Mouse (Mus musculus) kidney, adult 2 months (tissue): ENCODE results near the gene Cntrl. TPM values are rescaled to one million over a fixed set of nuclear protein-coding genes. Genes with fewer than 3 reads are reported as not detected.

Experiments
- DNase-seq: peaks from one replicate; pipeline ENCODE4 v3.0.0; 2021
- H3K27ac ChIP-seq: fragments of 200-500 bp; 2 replicates; pipeline ENCODE4 v1.5.1; 2012; ENCODE audit warnings: low read depth, low read length, control low read depth, inconsistent platforms; ENCODE audit not compliant: insufficient read depth
- H3K27me3 ChIP-seq: fragments of 200-500 bp; replicated peaks from 2 replicates; pipeline ENCODE4 v1.6.1; 2012; ENCODE audit warnings: mild to moderate bottlenecking, moderate library complexity, low read length, inconsistent platforms; ENCODE audit not compliant: control insufficient read depth, insufficient read depth
- H3K36me3 ChIP-seq: fragments of 200-500 bp; 2 replicates; pipeline ENCODE4 v1.6.1; 2012; ENCODE audit warnings: mild to moderate bottlenecking, moderate library complexity, low read length, inconsistent platforms; ENCODE audit not compliant: control insufficient read depth, insufficient read depth
- H3K4me1 ChIP-seq: fragments of 200-500 bp; 2 replicates; pipeline ENCODE4 v1.6.1; 2011; ENCODE audit warnings: low read length; ENCODE audit not compliant: control insufficient read depth, insufficient read depth
- H3K4me3 ChIP-seq: fragments of 200-500 bp; 2 replicates; pipeline ENCODE4 v1.5.1; 2011; ENCODE audit warnings: mild to moderate bottlenecking, low read depth, low read length, control low read depth; ENCODE audit not compliant: insufficient read depth
- CTCF ChIP-seq: fragments of 200-500 bp; conservative IDR thresholded peaks from 2 replicates; pipeline ENCODE4 v1.5.1; 2011; ENCODE audit warnings: low read depth, mild to moderate bottlenecking, control low read depth, low read length, moderate library complexity, mixed read lengths; ENCODE audit not compliant: insufficient read depth, insufficient read length
- POLR2A ChIP-seq: fragments of 200-500 bp; IDR thresholded peaks from one replicate; pipeline ENCODE4 v1.6.1; 2011; ENCODE audit warnings: low read depth, low read length, control low read depth
- WGBS: fragments of 180-500 bp; shearing (Covaris S2); methylation state at CpG from one replicate; pipeline ENCODE4 v1.1.7; 2018; 5-methylcytosine and 5-hydroxymethylcytosine counted together
- polyA plus RNA-seq: library from polyadenylated mRNA; depleted of rRNA; stranded (reverse); fragments of >200 nt; gene quantifications from 2 replicates; pipeline ENCODE4 v1.2.3, GENCODE M21; 2012

Cntrl gene
- polyA plus RNA-seq, 1 experiment: 7.2 TPM

- H3K27ac ChIP-seq: no peak overlapping the region
- DNase-seq: no peak
- TF ChIP-seq CTCF (no peak), POLR2A (no peak)
Observed at GRCm38 (mm10) chr2:35102777-35103176, 6.5 kb upstream of the Cntrl start.

GRCm38 (mm10) chr2:35103558-35103957 lies 5.7 kb upstream of the Cntrl start:
- no peak for DNase-seq
- H3K4me1 ChIP-seq: 0 out of 2 replicates have a peak, but pooled peaks cover 2% of the 10 kb centered on the region
- WGBS: 61% methylated on average over 5 of the region's 5 CpGs
- H3K4me3 ChIP-seq: no peak overlapping the region
- no peaks in the 10 kb centered on the region for H3K36me3 ChIP-seq
- TF ChIP-seq POLR2A: no peak
- TF ChIP-seq CTCF: no peak
- H3K27me3 ChIP-seq: no peaks in the 10 kb centered on the region
- no peak overlapping the region for H3K27ac ChIP-seq

More at GRCm38 (mm10) chr2:35102777-35103176, 6.5 kb upstream of the Cntrl start:
- no peaks in the 10 kb centered on the region for H3K36me3 ChIP-seq
- no peak overlapping the region for H3K4me3 ChIP-seq
- H3K27me3 ChIP-seq: no peaks in the 10 kb centered on the region
- H3K4me1 ChIP-seq: 0 out of 2 replicates have a peak, but pooled peaks cover 2% of the 10 kb centered on the region

- Histone ChIP-seq H3K27ac (no peak overlapping the region), H3K27me3 (no peaks in the 10 kb centered on the region), H3K4me3 (no peak overlapping the region), H3K36me3 (no peaks in the 10 kb centered on the region), H3K4me1 (peaks cover 6% of the 10 kb centered on the region; the same call in 1 of the 2 replicates)
- DNase-seq: no peak
- no peak for TF ChIP-seq POLR2A
- WGBS: 57% methylated on average over 3 of the region's 3 CpGs
Observed at GRCm38 (mm10) chr2:35104843-35105242, 4.4 kb upstream of the Cntrl start.

GRCm38 (mm10) chr2:35107984-35108635 lies 1.2 kb upstream of the Cntrl start:
- TF ChIP-seq POLR2A (no peak), CTCF (peak; percentile 63)
- Histone ChIP-seq H3K36me3 (no peaks in the 10 kb centered on the region), H3K4me3 (no peak overlapping the region), H3K27me3 (no peaks in the 10 kb centered on the region), H3K27ac (no peak overlapping the region), H3K4me1 (peaks cover 4% of the 10 kb centered on the region; the same call in 1 of the 2 replicates)
- WGBS: 56% methylated on average over 5 of the region's 5 CpGs
- peak; percentile 24 for DNase-seq

GRCm38 (mm10) chr2:35108712-35109111 lies 580 bp upstream of the Cntrl start:
- peak overlapping the region; percentile 86 for H3K4me3 ChIP-seq
- no peaks in the 10 kb centered on the region for H3K36me3 ChIP-seq
- 34% methylated on average over 3 of the region's 3 CpGs for WGBS
- TF ChIP-seq CTCF (peak; percentile 71), POLR2A (no peak)
- DNase-seq: peak; percentile 65
- peaks cover 4% of the 10 kb centered on the region; the same call in 1 of the 2 replicates for H3K4me1 ChIP-seq
- no peaks in the 10 kb centered on the region for H3K27me3 ChIP-seq
- peak overlapping the region; percentile 61 for H3K27ac ChIP-seq

GRCm38 (mm10) chr2:35109924-35110304 lies 622 bp downstream of the Cntrl start:
- TF ChIP-seq CTCF: no peak
- TF ChIP-seq POLR2A: no peak

GRCm38 (mm10) chr2:35110521-35110920 lies 1.2 kb downstream of the Cntrl start:
- H3K36me3 ChIP-seq: no peaks in the 10 kb centered on the region
- 68% methylated on average over 2 of the region's 2 CpGs for WGBS
- no peaks in the 10 kb centered on the region for H3K27me3 ChIP-seq
- no peak overlapping the region for H3K4me3 ChIP-seq
- no peak overlapping the region for H3K27ac ChIP-seq
- no peak for DNase-seq
- TF ChIP-seq POLR2A (no peak), CTCF (no peak)
- H3K4me1 ChIP-seq: peaks cover 4% of the 10 kb centered on the region; the same call in 1 of the 2 replicates

More at GRCm38 (mm10) chr2:35109924-35110304, 622 bp downstream of the Cntrl start:
- 2% methylated on average over 13 of the region's 13 CpGs for WGBS
- Histone ChIP-seq H3K27me3 (no peaks in the 10 kb centered on the region), H3K4me1 (peaks cover 4% of the 10 kb centered on the region; the same call in 1 of the 2 replicates), H3K36me3 (no peaks in the 10 kb centered on the region), H3K27ac (no peak overlapping the region), H3K4me3 (peak overlapping the region; percentile 86)
- no peak for DNase-seq
